Mouse (Mus musculus): ENCODE results near the gene Fos.

Gene Fos

GRCm38 (mm10) chr12:85461913-85462663, 11.6 kb upstream of the Fos start:
- DNase-seq (ENCODE audit: low read depth in 1 of 2, low spot score in 2 of 2) = no peak

GRCm38 (mm10) chr12:85462802-85463201, 10.9 kb upstream of the Fos start:
- DNase-seq (ENCODE audit: low read depth in 1 of 2, low spot score in 2 of 2) = no peak

- no peak for DNase-seq (ENCODE audit: low read depth in 1 of 2, low spot score in 2 of 2)
Measured at GRCm38 (mm10) chr12:85464431-85464830, 9.3 kb upstream of the Fos start.

- no peak for DNase-seq (ENCODE audit: low read depth in 1 of 2, low spot score in 2 of 2)
Measured at GRCm38 (mm10) chr12:85464902-85465301, 8.8 kb upstream of the Fos start.

GRCm38 (mm10) chr12:85467854-85468253, 5.8 kb upstream of the Fos start:
- DNase-seq (ENCODE audit: low read depth in 1 of 2, low spot score in 2 of 2) = no peak

- peak; percentile 83 to 92 for DNase-seq (ENCODE audit: low read depth in 1 of 2, low spot score in 2 of 2)
Measured at GRCm38 (mm10) chr12:85468666-85469065, 5.0 kb upstream of the Fos start.

GRCm38 (mm10) chr12:85471920-85472655, 1.6 kb upstream of the Fos start:
- DNase-seq (ENCODE audit: low read depth in 1 of 2, low spot score in 2 of 2) = peak; percentile 85

GRCm38 (mm10) chr12:85472656-85473410, 857 bp upstream of the Fos start:
- no peak for DNase-seq (ENCODE audit: low read depth in 1 of 2, low spot score in 2 of 2)

- peak in 1 of 2 experiments; percentile 58 for DNase-seq (ENCODE audit: low read depth in 1 of 2, low spot score in 2 of 2)
Measured at GRCm38 (mm10) chr12:85474298-85475231, 875 bp downstream of the Fos start.

- DNase-seq (ENCODE audit: low read depth in 1 of 2, low spot score in 2 of 2) = no peak
Measured at GRCm38 (mm10) chr12:85475232-85475919, 1.7 kb downstream of the Fos start.

GRCm38 (mm10) chr12:85475920-85476828, 2.5 kb downstream of the Fos start:
- no peak for DNase-seq (ENCODE audit: low read depth in 1 of 2, low spot score in 2 of 2)

GRCm38 (mm10) chr12:85477219-85477618, 3.5 kb downstream of the Fos start:
- peak in 1 of 2 experiments; percentile 26 for DNase-seq (ENCODE audit: low read depth in 1 of 2, low spot score in 2 of 2)

- DNase-seq (ENCODE audit: low read depth in 1 of 2, low spot score in 2 of 2) = peak in 1 of 2 experiments; percentile 37
Measured at GRCm38 (mm10) chr12:85477804-85478203, 4.1 kb downstream of the Fos start.

- no peak for DNase-seq (ENCODE audit: low read depth in 1 of 2, low spot score in 2 of 2)
Measured at GRCm38 (mm10) chr12:85478696-85479095, 5.0 kb downstream of the Fos start.

- DNase-seq (ENCODE audit: low read depth in 1 of 2, low spot score in 2 of 2) = no peak
Measured at GRCm38 (mm10) chr12:85479190-85479589, 5.5 kb downstream of the Fos start.

- DNase-seq (ENCODE audit: low read depth in 1 of 2, low spot score in 2 of 2) = no peak
Measured at GRCm38 (mm10) chr12:85483155-85483554, 9.5 kb downstream of the Fos start.

- DNase-seq (ENCODE audit: low read depth in 1 of 2, low spot score in 2 of 2) = no peak
Measured at GRCm38 (mm10) chr12:85484655-85485054, 11.0 kb downstream of the Fos start.

- peak; percentile 89 to 96 for DNase-seq (ENCODE audit: low read depth in 1 of 2, low spot score in 2 of 2)
Measured at GRCm38 (mm10) chr12:85485890-85486765, 12.4 kb downstream of the Fos start.

Data from monocyte, adult 2 months (primary cell).